Mouse (Mus musculus) erythroblast, embryonic 14.5 days (primary cell): ENCODE results near the gene 1700014D04Rik. TPM values are rescaled to one million over a fixed set of nuclear protein-coding genes. Genes with fewer than 3 reads are reported as not detected.
A peak's percentile ranks its signal among the peaks of the same experiment; 100 is the strongest.
"Not testable (repeated sequence)": the region's sequence is repeated elsewhere in the genome, so short reads cannot be mapped to it uniquely, and the experiment has no call there.

Experiments
- H3K27me3 ChIP-seq: 2 replicates; pipeline ENCODE4 v1.6.1; 2012; ENCODE audit warnings: inconsistent platforms; ENCODE audit not compliant: control insufficient read depth
- H3K36me3 ChIP-seq: 2 replicates; pipeline ENCODE4 v1.6.1; 2012; ENCODE audit warnings: mild to moderate bottlenecking, inconsistent platforms; ENCODE audit not compliant: control insufficient read depth
- H3K4me1 ChIP-seq: 2 replicates; pipeline ENCODE4 v1.6.1; 2012; ENCODE audit warnings: inconsistent platforms; ENCODE audit not compliant: control insufficient read depth
- H3K4me3 ChIP-seq: replicated peaks from 2 replicates; pipeline ENCODE3; 2012; ENCODE audit warnings: moderate library complexity, mild to moderate bottlenecking, inconsistent platforms
- H3K9me3 ChIP-seq: 2 replicates; pipeline ENCODE4 v1.6.1; 2012; ENCODE audit warnings: low read length, inconsistent platforms, mixed read lengths; ENCODE audit not compliant: control insufficient read depth
- GATA1 ChIP-seq: IDR thresholded peaks from 2 replicates; pipeline ENCODE4 v1.6.1; 2012; ENCODE audit warnings: low read length, inconsistent platforms, mixed read lengths
- TAL1 ChIP-seq: IDR thresholded peaks from 3 replicates; pipeline ENCODE4 v1.6.1; 2012; ENCODE audit warnings: low read length, inconsistent platforms, mixed read lengths
- polyA plus RNA-seq: library from polyadenylated mRNA; stranded (reverse); fragments of >175 nt; gene quantifications from 2 replicates; pipeline ENCODE4 v1.2.3, GENCODE M21; 2012

Gene 1700014D04Rik
- polyA plus RNA-seq, 1 experiment = not detected

DNA sequence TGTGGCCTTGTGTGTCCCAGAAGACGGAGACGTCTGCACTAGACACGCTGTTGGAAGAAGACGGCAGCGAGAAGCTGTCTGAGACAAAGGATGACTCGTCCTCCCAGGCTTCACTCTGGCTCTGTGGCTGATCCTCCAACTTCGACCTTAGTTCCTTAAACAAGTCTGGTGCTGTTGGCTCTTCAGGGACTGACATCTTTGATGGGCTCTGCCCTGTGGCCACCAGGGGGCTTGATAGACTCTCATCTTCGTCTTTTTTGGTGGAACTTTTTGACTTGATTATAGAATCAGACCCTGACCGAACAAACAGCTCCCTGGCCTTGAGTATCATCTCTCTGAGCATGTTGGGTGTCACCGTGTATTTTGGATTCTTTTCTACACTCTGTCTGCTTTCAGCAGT lies 4.9 kb downstream of the 1700014D04Rik start:
- no peak overlapping the region for H3K4me3 ChIP-seq
- H3K27me3 ChIP-seq = peaks cover 16% of the 10 kb centered on the region
- H3K9me3 ChIP-seq = peaks cover 3% of the 10 kb centered on the region
- no peak for TF ChIP-seq TAL1
- peaks cover 60% of the 10 kb centered on the region for H3K4me1 ChIP-seq
- peaks cover 3% of the 10 kb centered on the region for H3K36me3 ChIP-seq

- Histone ChIP-seq H3K27me3 (peaks cover 11% of the 10 kb centered on the region), H3K9me3 (peaks cover 3% of the 10 kb centered on the region), H3K4me3 (no peak overlapping the region), H3K4me1 (peaks cover 66% of the 10 kb centered on the region), H3K36me3 (peaks cover 3% of the 10 kb centered on the region)
- no peak for TF ChIP-seq GATA1
- no peak for TF ChIP-seq TAL1
Observed at GRCm38 (mm10) chr13:59741096-59741495, 5.5 kb downstream of the 1700014D04Rik start.

- Histone ChIP-seq H3K4me1 (peaks cover 83% of the 10 kb centered on the region), H3K9me3 (no peaks in the 10 kb centered on the region), H3K27me3 (peaks cover 5% of the 10 kb centered on the region; the same call in 1 of the 2 replicates), H3K36me3 (peaks cover 3% of the 10 kb centered on the region), H3K4me3 (peak overlapping the region; percentile 35)
- TF ChIP-seq GATA1 (peak; percentile 72), TAL1 (peak; percentile 92)
Observed at GRCm38 (mm10) chr13:59739397-59739796, 7.2 kb downstream of the 1700014D04Rik start.

- Histone ChIP-seq H3K4me1 (peaks cover 91% of the 10 kb centered on the region), H3K4me3 (peak overlapping the region; percentile 54), H3K36me3 (peaks cover 3% of the 10 kb centered on the region), H3K9me3 (no peaks in the 10 kb centered on the region), H3K27me3 (0 out of 2 replicates have a peak, but pooled peaks cover 3% of the 10 kb centered on the region)
- TF ChIP-seq TAL1 (peak; percentile 75), GATA1 (peak; percentile 65)
Observed at GRCm38 (mm10) chr13:59738455-59738854, 8.1 kb downstream of the 1700014D04Rik start.

- peaks cover 96% of the 10 kb centered on the region for H3K4me1 ChIP-seq
- TF ChIP-seq GATA1 (no peak), TAL1 (no peak)
- no peaks in the 10 kb centered on the region for H3K9me3 ChIP-seq
- H3K4me3 ChIP-seq = no peak overlapping the region
- no peaks in the 10 kb centered on the region; the same call in 1 of the 2 replicates for H3K36me3 ChIP-seq
- no peaks in the 10 kb centered on the region for H3K27me3 ChIP-seq
Observed at GRCm38 (mm10) chr13:59735190-59735589, 11.4 kb downstream of the 1700014D04Rik start.

GRCm38 (mm10) chr13:59734347-59734746 lies 12.2 kb downstream of the 1700014D04Rik start:
- Histone ChIP-seq H3K4me3 (peak overlapping the region; percentile 26), H3K4me1 (peaks cover 91% of the 10 kb centered on the region)
- not testable (repeated sequence) for H3K27me3 ChIP-seq, H3K36me3 ChIP-seq, H3K9me3 ChIP-seq

GRCm38 (mm10) chr13:59733936-59734335 lies 12.6 kb downstream of the 1700014D04Rik start:
- Histone ChIP-seq H3K4me3 (peak overlapping the region; percentile 35), H3K9me3 (no peaks in the 10 kb centered on the region), H3K4me1 (peaks cover 91% of the 10 kb centered on the region), H3K27me3 (no peaks in the 10 kb centered on the region), H3K36me3 (no peaks in the 10 kb centered on the region; the same call in 1 of the 2 replicates)
- TF ChIP-seq TAL1 (no peak), GATA1 (no peak)

DNA sequence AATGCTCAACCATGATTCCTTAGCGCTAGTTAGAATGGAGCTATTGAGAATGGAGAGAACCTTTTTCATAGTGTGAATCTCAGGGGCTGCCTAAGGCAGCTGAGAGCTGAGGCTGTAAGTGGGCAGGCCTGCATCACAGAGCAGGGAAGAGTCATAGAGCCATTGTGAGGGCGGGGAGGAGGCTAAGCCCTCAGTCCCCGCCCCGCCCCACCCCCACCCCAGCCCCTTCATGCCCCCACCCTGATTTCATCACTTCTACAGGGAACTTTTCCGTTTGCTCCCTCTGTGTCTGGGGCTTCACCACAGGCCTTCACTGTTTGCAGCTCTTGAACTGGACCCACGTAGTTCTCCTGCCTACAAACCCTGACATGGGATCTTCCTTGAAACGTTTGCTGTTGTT lies 14.9 kb downstream of the 1700014D04Rik start, which contains the start of gene Spata31d1d:
Gene Spata31d1d (minus strand): TSS at position 101 of the 400 bp plus-strand sequence.
- Histone ChIP-seq H3K4me3 (no peak within 1 kb of the TSS), H3K27me3 (peaks cover 12% of the 10 kb centered on the region), H3K4me1 (peaks cover 81% of the 10 kb centered on the region), H3K9me3 (no peaks in the 10 kb centered on the region), H3K36me3 (no peaks in the 10 kb centered on the region)
- TF ChIP-seq TAL1 = no peak
- TF ChIP-seq GATA1 = no peak

GRCm38 (mm10) chr13:59728378-59729093 lies 18.0 kb downstream of the 1700014D04Rik start:
- H3K4me1 ChIP-seq = peaks cover 66% of the 10 kb centered on the region

More at GRCm38 (mm10) chr13:59728378-59729093, 18.0 kb downstream of the 1700014D04Rik start:
- no peaks in the 10 kb centered on the region for H3K36me3 ChIP-seq
- H3K9me3 ChIP-seq = no peaks in the 10 kb centered on the region
- peaks cover 33% of the 10 kb centered on the region for H3K27me3 ChIP-seq
- TF ChIP-seq TAL1 = no peak
- TF ChIP-seq GATA1 = no peak
- H3K4me3 ChIP-seq = no peak overlapping the region
